In the genomic region with DNA sequence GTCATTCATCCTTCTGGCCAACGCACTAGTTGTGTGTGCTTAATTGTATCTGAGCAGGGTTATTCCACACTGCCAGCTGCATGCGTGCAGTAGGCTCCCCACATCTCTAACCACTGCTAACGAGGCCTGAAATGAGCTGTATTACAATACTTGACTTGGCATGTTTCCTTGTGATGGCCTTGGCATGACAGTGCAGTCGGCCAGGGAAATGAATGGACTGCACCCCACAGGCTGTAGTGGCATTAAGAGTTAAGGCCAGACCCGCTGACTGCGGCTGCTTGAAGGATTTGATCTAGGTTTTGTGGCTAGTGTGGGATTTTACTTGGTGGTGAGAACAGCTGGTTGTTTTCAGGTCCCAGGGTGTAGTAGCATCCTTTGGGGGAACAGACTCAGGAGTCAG, we compare ENCODE assay signal across 24 mouse cellular contexts.
DNase-seq lines count a peak whose midpoint lies in the region; ATAC-seq and TF ChIP-seq lines count a peak whose summit lies in the region.
"Had no signal": no experiment of that assay in that cellular context is flagged by ENCODE, and none has a peak within 500 bp of the region (broad histone marks: within the 10 kb centered on the region; RNA-seq: fewer than 3 reads in every experiment).

No protein-coding gene starts in this region.

- H3K9ac ChIP-seq in hindbrain, postnatal 0 days (replicated peaks; ENCODE audit: low read length): no peak overlapping the region
- no peak overlapping the region for H3K9ac ChIP-seq in hindbrain, embryonic 16.5 days (ENCODE audit: low read depth, low read length)
- H3K9ac ChIP-seq in lung, postnatal 0 days (replicated peaks; ENCODE audit: low read depth): no peak overlapping the region
- H3K9ac ChIP-seq: embryonic facial prominence, embryonic 12.5 days; embryonic facial prominence, embryonic 15.5 days; forebrain, embryonic 12.5 days; forebrain, embryonic 15.5 days; hindbrain, embryonic 13.5 days had no signal

- H3K4me1 ChIP-seq in hindbrain, postnatal 0 days (ENCODE audit: insufficient read depth, low read length): no peaks in the 10 kb centered on the region
- H3K4me1 ChIP-seq in hindbrain, embryonic 16.5 days (ENCODE audit: control insufficient read depth, insufficient read depth, low read depth, low read length): no peaks in the 10 kb centered on the region
- no peaks in the 10 kb centered on the region for H3K4me1 ChIP-seq in lung, postnatal 0 days (ENCODE audit: insufficient read depth, low read depth, low read length)
- H3K4me1 ChIP-seq: embryonic facial prominence, embryonic 12.5 days; embryonic facial prominence, embryonic 15.5 days; forebrain, embryonic 12.5 days; forebrain, embryonic 15.5 days; hindbrain, embryonic 10.5 days; hindbrain, embryonic 13.5 days had no signal

- H3K4me3 ChIP-seq in hindbrain, postnatal 0 days (ENCODE audit: low read length): no peak overlapping the region
- H3K4me3 ChIP-seq in hindbrain, embryonic 16.5 days (ENCODE audit: low read length): no peak overlapping the region
- no peak overlapping the region for H3K4me3 ChIP-seq in lung, postnatal 0 days (ENCODE audit: low read depth, low read length)
- H3K4me3 ChIP-seq: embryonic facial prominence, embryonic 12.5 days; embryonic facial prominence, embryonic 15.5 days; forebrain, embryonic 12.5 days; forebrain, embryonic 15.5 days; hindbrain, embryonic 10.5 days; hindbrain, embryonic 13.5 days had no signal

- no peak for TF ChIP-seq EP300 in lung, postnatal 0 days (IDR thresholded peaks at IDR 0.05)

- DNase-seq in adrenal gland, adult (ENCODE audit: inconsistent age in 2 of 2, low spot score in 1 of 2): peak; percentile 55 to 82
- DNase-seq in adrenal gland, adult 18-20 months (ENCODE audit: low spot score in 2 of 2): no peak
- no peak for DNase-seq in hindbrain, postnatal 0 days (ENCODE audit: low spot score)
- DNase-seq in adrenal gland, adult 2 months: peak; percentile 77
- DNase-seq in adrenal gland, postnatal 14 days: peak; percentile 70
- no peak for DNase-seq in lung, postnatal 0 days (ENCODE audit: low spot score)
- DNase-seq in lung, postnatal 4 days: no peak
- DNase-seq: cerebellum, adult 11 months; cerebellum, adult 2 months; cerebellum, adult 9-11 months; cerebellum, postnatal 25 days; gastrocnemius, postnatal 10 days; gastrocnemius, postnatal 36 days; heart, postnatal 36 days had no signal

- no peak overlapping the region for H3K27ac ChIP-seq in hindbrain, postnatal 0 days
- H3K27ac ChIP-seq in hindbrain, embryonic 16.5 days (ENCODE audit: low read depth, low read length): no peak overlapping the region
- no peak overlapping the region for H3K27ac ChIP-seq in lung, postnatal 0 days (ENCODE audit: low read length)
- H3K27ac ChIP-seq: embryonic facial prominence, embryonic 12.5 days; embryonic facial prominence, embryonic 15.5 days; forebrain, embryonic 12.5 days; forebrain, embryonic 15.5 days; hindbrain, embryonic 10.5 days; hindbrain, embryonic 13.5 days had no signal

- no peaks in the 10 kb centered on the region for H3K9me3 ChIP-seq in hindbrain, postnatal 0 days (ENCODE audit: low read length)
- H3K9me3 ChIP-seq in hindbrain, embryonic 16.5 days (ENCODE audit: control insufficient read depth, low read length): no peaks in the 10 kb centered on the region
- no peaks in the 10 kb centered on the region for H3K9me3 ChIP-seq in lung, postnatal 0 days (ENCODE audit: low read length)
- H3K9me3 ChIP-seq: embryonic facial prominence, embryonic 12.5 days; embryonic facial prominence, embryonic 15.5 days; forebrain, embryonic 12.5 days; forebrain, embryonic 15.5 days; hindbrain, embryonic 10.5 days; hindbrain, embryonic 13.5 days had no signal

- WGBS in hindbrain, postnatal 0 days: 49% methylated on average over 6 of the region's 6 CpGs
- WGBS in hindbrain, embryonic 16.5 days: 70% methylated on average over 6 of the region's 6 CpGs
- 86% methylated on average over 6 of the region's 6 CpGs for WGBS in lung, postnatal 0 days

- H3K4me2 ChIP-seq in hindbrain, postnatal 0 days (ENCODE audit: low read depth, low read length): no peak overlapping the region
- H3K4me2 ChIP-seq in hindbrain, embryonic 16.5 days (ENCODE audit: low read length): no peak overlapping the region
- H3K4me2 ChIP-seq in lung, postnatal 0 days (replicated peaks; ENCODE audit: low read depth, low read length): no peak overlapping the region
- H3K4me2 ChIP-seq: embryonic facial prominence, embryonic 12.5 days; embryonic facial prominence, embryonic 15.5 days; forebrain, embryonic 12.5 days; forebrain, embryonic 15.5 days; heart, embryonic 11.5 days; hindbrain, embryonic 13.5 days had no signal

- no peak for TF ChIP-seq CTCF in hindbrain, postnatal 0 days (IDR thresholded peaks at IDR 0.05; ENCODE audit: low read depth)
- TF ChIP-seq CTCF in lung, postnatal 0 days (IDR thresholded peaks at IDR 0.05): no peak

- peak; percentile 36; the same call in 1 of the 2 replicates for ATAC-seq in hindbrain, postnatal 0 days
- ATAC-seq in hindbrain, embryonic 16.5 days: no peak
- no peak for ATAC-seq in lung, postnatal 0 days
- ATAC-seq: activated CD4-positive, CD25-positive, alpha-beta regulatory T cell, adult 4 months; forebrain, embryonic 15.5 days; intestine, postnatal 0 days had no signal

- H3K36me3 ChIP-seq in hindbrain, postnatal 0 days (ENCODE audit: insufficient read depth, low read length): no peaks in the 10 kb centered on the region
- H3K36me3 ChIP-seq in hindbrain, embryonic 16.5 days (ENCODE audit: control insufficient read depth, insufficient read depth, low read length): no peaks in the 10 kb centered on the region
- no peaks in the 10 kb centered on the region for H3K36me3 ChIP-seq in lung, postnatal 0 days (ENCODE audit: insufficient read depth, low read length)
- H3K36me3 ChIP-seq: embryonic facial prominence, embryonic 12.5 days; embryonic facial prominence, embryonic 15.5 days; forebrain, embryonic 12.5 days; forebrain, embryonic 15.5 days; hindbrain, embryonic 10.5 days; hindbrain, embryonic 13.5 days had no signal

- H3K27me3 ChIP-seq in hindbrain, postnatal 0 days (ENCODE audit: insufficient read depth, low read length): no peaks in the 10 kb centered on the region
- no peaks in the 10 kb centered on the region for H3K27me3 ChIP-seq in hindbrain, embryonic 16.5 days (replicated peaks; ENCODE audit: control insufficient read depth, insufficient read depth, low read length)
- no peaks in the 10 kb centered on the region for H3K27me3 ChIP-seq in lung, postnatal 0 days (replicated peaks; ENCODE audit: insufficient read depth, low read length)
- H3K27me3 ChIP-seq: embryonic facial prominence, embryonic 12.5 days; embryonic facial prominence, embryonic 15.5 days; forebrain, embryonic 12.5 days; forebrain, embryonic 15.5 days; hindbrain, embryonic 13.5 days had no signal

Comparison
In these comparisons a context has a peak if more than half of its experiments do, and no peak if none do; other contexts are left out.
1. DNase-seq: peak in adrenal gland, adult (2 of 2), adrenal gland, adult 2 months (single experiment) and adrenal gland, postnatal 14 days (single experiment); none in adrenal gland, adult 18-20 months (0 of 2), hindbrain, postnatal 0 days (single experiment), lung, postnatal 0 days (single experiment) and lung, postnatal 4 days (0 of 2).